Mouse (Mus musculus): ENCODE results near the gene Lrrc59. TPM values are rescaled to one million over a fixed set of nuclear protein-coding genes. Genes with fewer than 3 reads are reported as not detected.

Lrrc59 gene
- total RNA-seq, 1 experiment = 282 TPM

- H3K36me3 ChIP-seq (ENCODE audit: control insufficient read depth, insufficient read depth, low read length, poor library complexity, severe bottlenecking) = no peaks in the 10 kb centered on the region
- no peak overlapping the region for H3K9ac ChIP-seq (ENCODE audit: insufficient read depth, low read depth, low read length, poor library complexity, severe bottlenecking)
- H3K4me1 ChIP-seq (ENCODE audit: control insufficient read depth in 2 of 2, insufficient read depth in 2 of 2, low read length in 2 of 2, poor library complexity in 1 of 2) = peaks cover 0 to 2% of the 10 kb centered on the region in 2 experiments; a peak in 1 of 4 replicates
- H3K4me3 ChIP-seq (ENCODE audit: insufficient read depth in 1 of 2, low read depth in 1 of 2, low read length in 2 of 2, poor library complexity in 1 of 2, severe bottlenecking in 1 of 2) = no peak overlapping the region
- in situ Hi-C loops (cut with MboI; ENCODE audit: low sequenced_read_pairs in 2 of 2, unreplicated experiment in 2 of 2) = no loop called here
- no peak for DNase-seq (ENCODE audit: low read depth, low spot score)
- no peak overlapping the region for H3K27ac ChIP-seq (ENCODE audit: insufficient read depth, low read depth, low read length, poor library complexity, severe bottlenecking)
- TF ChIP-seq CHD2 (IDR thresholded peaks at IDR 0.05; ENCODE audit: low read depth, low read length) (no peak), MAFK (IDR thresholded peaks at IDR 0.05; ENCODE audit: insufficient read depth, low read depth, low read length) (no peak), ZNF384 (IDR thresholded peaks at IDR 0.05; ENCODE audit: low read depth, low read length) (no peak), HCFC1 (IDR thresholded peaks at IDR 0.05; ENCODE audit: borderline replicate concordance, insufficient read depth, low read length) (no peak), ZC3H11A (IDR thresholded peaks at IDR 0.05; ENCODE audit: borderline replicate concordance, low read depth, low read length) (no peak)
- H3K9me3 ChIP-seq (ENCODE audit: control insufficient read depth, insufficient read depth, low read depth, low read length) = no peaks in the 10 kb centered on the region
These were observed 14.1 kb upstream of the Lrrc59 start for GRCm38 (mm10) chr11:94615494-94615893.

GRCm38 (mm10) chr11:94617646-94618045 is 11.9 kb upstream of the Lrrc59 start:
- no peaks in the 10 kb centered on the region for H3K9me3 ChIP-seq (ENCODE audit: control insufficient read depth, insufficient read depth, low read depth, low read length)
- no peak overlapping the region for H3K9ac ChIP-seq (ENCODE audit: insufficient read depth, low read depth, low read length, poor library complexity, severe bottlenecking)
- DNase-seq (ENCODE audit: low read depth, low spot score) = no peak
- peaks cover 0 to 4% of the 10 kb centered on the region in 2 experiments; a peak in 1 of 4 replicates for H3K4me1 ChIP-seq (ENCODE audit: control insufficient read depth in 2 of 2, insufficient read depth in 2 of 2, low read length in 2 of 2, poor library complexity in 1 of 2)
- TF ChIP-seq MAFK (IDR thresholded peaks at IDR 0.05; ENCODE audit: insufficient read depth, low read depth, low read length) (no peak), ZNF384 (IDR thresholded peaks at IDR 0.05; ENCODE audit: low read depth, low read length) (no peak), ZC3H11A (IDR thresholded peaks at IDR 0.05; ENCODE audit: borderline replicate concordance, low read depth, low read length) (no peak), CHD2 (IDR thresholded peaks at IDR 0.05; ENCODE audit: low read depth, low read length) (no peak), HCFC1 (IDR thresholded peaks at IDR 0.05; ENCODE audit: borderline replicate concordance, insufficient read depth, low read length) (no peak)
- in situ Hi-C loops (cut with MboI; ENCODE audit: low sequenced_read_pairs in 2 of 2, unreplicated experiment in 2 of 2) = no loop called here
- H3K36me3 ChIP-seq (ENCODE audit: control insufficient read depth, insufficient read depth, low read length, poor library complexity, severe bottlenecking) = no peaks in the 10 kb centered on the region
- no peak overlapping the region for H3K4me3 ChIP-seq (ENCODE audit: insufficient read depth in 1 of 2, low read depth in 1 of 2, low read length in 2 of 2, poor library complexity in 1 of 2, severe bottlenecking in 1 of 2)
- no peak overlapping the region for H3K27ac ChIP-seq (ENCODE audit: insufficient read depth, low read depth, low read length, poor library complexity, severe bottlenecking)

- in situ Hi-C loops (cut with MboI; ENCODE audit: low sequenced_read_pairs in 2 of 2, unreplicated experiment in 2 of 2) = no loop called here
- TF ChIP-seq ZNF384 (IDR thresholded peaks at IDR 0.05; ENCODE audit: low read depth, low read length) = no peak
- no peak for TF ChIP-seq HCFC1 (IDR thresholded peaks at IDR 0.05; ENCODE audit: borderline replicate concordance, insufficient read depth, low read length)
- no peak for TF ChIP-seq CHD2 (IDR thresholded peaks at IDR 0.05; ENCODE audit: low read depth, low read length)
- TF ChIP-seq ZC3H11A (IDR thresholded peaks at IDR 0.05; ENCODE audit: borderline replicate concordance, low read depth, low read length) = no peak
- no peak for TF ChIP-seq MAFK (IDR thresholded peaks at IDR 0.05; ENCODE audit: insufficient read depth, low read depth, low read length)
- H3K9ac ChIP-seq (ENCODE audit: insufficient read depth, low read depth, low read length, poor library complexity, severe bottlenecking) = no peak overlapping the region
- peaks cover 0 to 2% of the 10 kb centered on the region in 2 experiments; a peak in 1 of 4 replicates for H3K4me1 ChIP-seq (ENCODE audit: control insufficient read depth in 2 of 2, insufficient read depth in 2 of 2, low read length in 2 of 2, poor library complexity in 1 of 2)
- no peaks in the 10 kb centered on the region for H3K36me3 ChIP-seq (ENCODE audit: control insufficient read depth, insufficient read depth, low read length, poor library complexity, severe bottlenecking)
- H3K4me3 ChIP-seq (ENCODE audit: insufficient read depth in 1 of 2, low read depth in 1 of 2, low read length in 2 of 2, poor library complexity in 1 of 2, severe bottlenecking in 1 of 2) = no peak overlapping the region
- H3K27ac ChIP-seq (ENCODE audit: insufficient read depth, low read depth, low read length, poor library complexity, severe bottlenecking) = no peak overlapping the region; the same call in 1 of the 2 replicates
- DNase-seq (ENCODE audit: low read depth, low spot score) = no peak
- no peaks in the 10 kb centered on the region for H3K9me3 ChIP-seq (ENCODE audit: control insufficient read depth, insufficient read depth, low read depth, low read length)
These were observed 8.7 kb upstream of the Lrrc59 start for GRCm38 (mm10) chr11:94620766-94621457.

- in situ Hi-C loops (cut with MboI; ENCODE audit: low sequenced_read_pairs in 2 of 2, unreplicated experiment in 2 of 2) = no loop called here
- no peak for TF ChIP-seq CHD2 (IDR thresholded peaks at IDR 0.05; ENCODE audit: low read depth, low read length)
- peak; percentile 66 for TF ChIP-seq ZNF384 (IDR thresholded peaks at IDR 0.05; ENCODE audit: low read depth, low read length)
- no peak for TF ChIP-seq HCFC1 (IDR thresholded peaks at IDR 0.05; ENCODE audit: borderline replicate concordance, insufficient read depth, low read length)
- peaks cover 0 to 2% of the 10 kb centered on the region in 2 experiments; a peak in 1 of 4 replicates for H3K4me1 ChIP-seq (ENCODE audit: control insufficient read depth in 2 of 2, insufficient read depth in 2 of 2, low read length in 2 of 2, poor library complexity in 1 of 2)
- H3K4me3 ChIP-seq (ENCODE audit: insufficient read depth in 1 of 2, low read depth in 1 of 2, low read length in 2 of 2, poor library complexity in 1 of 2, severe bottlenecking in 1 of 2) = no peak overlapping the region
- H3K27ac ChIP-seq (ENCODE audit: insufficient read depth, low read depth, low read length, poor library complexity, severe bottlenecking) = no peak overlapping the region; the same call in 1 of the 2 replicates
- no peak overlapping the region for H3K9ac ChIP-seq (ENCODE audit: insufficient read depth, low read depth, low read length, poor library complexity, severe bottlenecking)
- H3K9me3 ChIP-seq (ENCODE audit: control insufficient read depth, insufficient read depth, low read depth, low read length) = no peaks in the 10 kb centered on the region
- H3K36me3 ChIP-seq (ENCODE audit: control insufficient read depth, insufficient read depth, low read length, poor library complexity, severe bottlenecking) = no peaks in the 10 kb centered on the region
- no peak for DNase-seq (ENCODE audit: low read depth, low spot score)
These were observed 8.1 kb upstream of the Lrrc59 start for GRCm38 (mm10) chr11:94621458-94621852.

Data from ES-E14 (cell line).